9 mouse cellular contexts compared by ENCODE assay signal in the genomic region with DNA sequence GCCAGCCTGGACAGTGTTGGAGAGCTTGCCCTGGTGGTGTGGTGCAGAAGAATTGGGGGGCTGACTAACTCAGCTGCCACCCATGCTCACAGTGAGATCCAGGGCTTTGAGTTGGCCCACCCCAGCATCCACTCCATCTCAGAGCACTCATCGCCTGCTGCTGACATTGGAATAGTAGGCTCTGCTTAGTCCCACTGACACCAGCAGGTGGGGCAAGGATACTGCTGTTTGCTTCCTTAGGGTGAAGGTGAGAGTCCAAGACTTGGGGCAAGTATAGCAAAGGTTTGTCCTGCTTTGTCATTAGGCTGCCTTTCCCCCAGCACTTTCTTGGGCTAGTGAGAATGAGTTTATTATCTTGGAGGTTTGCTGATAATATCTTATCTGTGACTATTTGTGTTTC. TPM values are rescaled to one million over a fixed set of nuclear protein-coding genes. Genes with fewer than 3 reads are reported as not detected.
DNase-seq lines count a peak whose midpoint lies in the region; ATAC-seq and TF ChIP-seq lines count a peak whose summit lies in the region.
"Had no signal": no experiment of that assay in that cellular context is flagged by ENCODE, and none has a peak within 500 bp of the region (broad histone marks: within the 10 kb centered on the region; RNA-seq: fewer than 3 reads in every experiment).

No protein-coding gene starts in this region.

- intact Hi-C loops in heart, adult 2 months (cut with DNase I) = loop anchor here (5.0 kb wide), 1 partner anchor 643 kb away; no protein-coding TSS in a partner anchor
- intact Hi-C loops in heart, postnatal 25 days (cut with DNase I) = no loop called here

- no peak overlapping the region for H3K4me3 ChIP-seq in heart, adult 2 months
- H3K4me3 ChIP-seq in intestine, embryonic 15.5 days (replicated peaks) = no peak overlapping the region
- H3K4me3 ChIP-seq in stomach, postnatal 0 days (ENCODE audit: low read depth, low read length) = no peak overlapping the region
- no peak overlapping the region for H3K4me3 ChIP-seq in hindbrain, embryonic 16.5 days (ENCODE audit: low read length)
- H3K4me3 ChIP-seq: neural tube, embryonic 13.5 days had no signal

- no peak overlapping the region for H3K4me2 ChIP-seq in intestine, embryonic 15.5 days (replicated peaks)
- no peak overlapping the region for H3K4me2 ChIP-seq in stomach, postnatal 0 days (replicated peaks; ENCODE audit: low read depth)
- H3K4me2 ChIP-seq in hindbrain, embryonic 16.5 days (ENCODE audit: low read length) = no peak overlapping the region
- H3K4me2 ChIP-seq: neural tube, embryonic 13.5 days had no signal

- 50% methylated on average over 1 of the region's 1 CpGs for WGBS in heart, adult 2 months
- WGBS in intestine, embryonic 15.5 days = 40% methylated on average over 1 of the region's 1 CpGs
- 53% methylated on average over 1 of the region's 1 CpGs for WGBS in stomach, postnatal 0 days
- WGBS in hindbrain, embryonic 16.5 days = 50% methylated on average over 1 of the region's 1 CpGs

- TF ChIP-seq CTCF in heart, adult 2 months (IDR thresholded peaks at IDR 0.05) = peak; percentile 56
- TF ChIP-seq CTCF in stomach, postnatal 0 days (IDR thresholded peaks at IDR 0.05; ENCODE audit: low read depth) = peak; percentile 80

- ATAC-seq in intestine, embryonic 15.5 days = peak; percentile 63; the same call in 1 of the 2 replicates
- ATAC-seq in stomach, postnatal 0 days (ENCODE audit: low FRiP score, low TSS enrichment) = peak; percentile 77
- ATAC-seq in hindbrain, embryonic 16.5 days = no peak
- ATAC-seq in frontal cortex, adult (ENCODE audit: low TSS enrichment) = no peak

- no peak overlapping the region for H3K27ac ChIP-seq in heart, adult 2 months
- H3K27ac ChIP-seq in intestine, embryonic 15.5 days = no peak overlapping the region
- no peak overlapping the region for H3K27ac ChIP-seq in stomach, postnatal 0 days (replicated peaks)
- no peak overlapping the region for H3K27ac ChIP-seq in hindbrain, embryonic 16.5 days (ENCODE audit: low read depth, low read length)
- H3K27ac ChIP-seq: neural tube, embryonic 13.5 days had no signal

- no peaks in the 10 kb centered on the region for H3K79me2 ChIP-seq in heart, adult 2 months (replicated peaks; ENCODE audit: control insufficient read depth, insufficient read depth, low read length)

- no peaks in the 10 kb centered on the region for H3K9me3 ChIP-seq in intestine, embryonic 15.5 days
- H3K9me3 ChIP-seq in stomach, postnatal 0 days (ENCODE audit: control insufficient read depth, low read length) = no peaks in the 10 kb centered on the region
- no peaks in the 10 kb centered on the region for H3K9me3 ChIP-seq in hindbrain, embryonic 16.5 days (ENCODE audit: control insufficient read depth, low read length)
- H3K9me3 ChIP-seq: neural tube, embryonic 13.5 days had no signal

- no peaks in the 10 kb centered on the region for H3K36me3 ChIP-seq in heart, adult 2 months (ENCODE audit: control insufficient read depth, insufficient read depth, low read length)
- no peaks in the 10 kb centered on the region for H3K36me3 ChIP-seq in intestine, embryonic 15.5 days
- H3K36me3 ChIP-seq in stomach, postnatal 0 days (ENCODE audit: control insufficient read depth, insufficient read depth, low read length) = no peaks in the 10 kb centered on the region
- H3K36me3 ChIP-seq in hindbrain, embryonic 16.5 days (ENCODE audit: control insufficient read depth, insufficient read depth, low read length) = no peaks in the 10 kb centered on the region
- H3K36me3 ChIP-seq: neural tube, embryonic 13.5 days had no signal

- peak in 1 of 2 experiments; percentile 21 for DNase-seq in heart, adult 2 months
- DNase-seq in heart, postnatal 25 days (ENCODE audit: low spot score) = no peak
- DNase-seq in urinary bladder, postnatal 14 days (ENCODE audit: low spot score) = peak; percentile 39
- DNase-seq in urinary bladder, adult 2 months (ENCODE audit: low spot score) = no peak
- peak; percentile 72 for DNase-seq in stomach, postnatal 0 days (ENCODE audit: low spot score)

- H3K9ac ChIP-seq in heart, adult 2 months (ENCODE audit: low read depth, low read length) = no peak overlapping the region
- no peak overlapping the region for H3K9ac ChIP-seq in intestine, embryonic 15.5 days
- no peak overlapping the region for H3K9ac ChIP-seq in stomach, postnatal 0 days (ENCODE audit: low read length)
- H3K9ac ChIP-seq in hindbrain, embryonic 16.5 days (ENCODE audit: low read depth, low read length) = no peak overlapping the region
- H3K9ac ChIP-seq: neural tube, embryonic 13.5 days had no signal

- no peak for TF ChIP-seq EP300 in heart, adult 2 months (IDR thresholded peaks at IDR 0.05; ENCODE audit: insufficient read depth, low read depth, low read length)
- no peak for TF ChIP-seq EP300 in stomach, postnatal 0 days (optimal IDR thresholded peaks at IDR 0.05)

- H3K4me1 ChIP-seq in heart, adult 2 months (ENCODE audit: control insufficient read depth, insufficient read depth, low read length) = no peaks in the 10 kb centered on the region
- no peaks in the 10 kb centered on the region for H3K4me1 ChIP-seq in intestine, embryonic 15.5 days (replicated peaks)
- no peaks in the 10 kb centered on the region for H3K4me1 ChIP-seq in stomach, postnatal 0 days (replicated peaks; ENCODE audit: control insufficient read depth, insufficient read depth)
- no peaks in the 10 kb centered on the region for H3K4me1 ChIP-seq in hindbrain, embryonic 16.5 days (ENCODE audit: control insufficient read depth, insufficient read depth, low read depth, low read length)
- H3K4me1 ChIP-seq: neural tube, embryonic 13.5 days had no signal

- no peaks in the 10 kb centered on the region for H3K27me3 ChIP-seq in heart, adult 2 months (ENCODE audit: control insufficient read depth, insufficient read depth, low read length)
- H3K27me3 ChIP-seq in intestine, embryonic 15.5 days (replicated peaks) = no peaks in the 10 kb centered on the region
- H3K27me3 ChIP-seq in stomach, postnatal 0 days (ENCODE audit: control insufficient read depth, insufficient read depth, low read length) = no peaks in the 10 kb centered on the region
- no peaks in the 10 kb centered on the region for H3K27me3 ChIP-seq in hindbrain, embryonic 16.5 days (replicated peaks; ENCODE audit: control insufficient read depth, insufficient read depth, low read length)
- H3K27me3 ChIP-seq: neural tube, embryonic 13.5 days had no signal

- no peak for TF ChIP-seq POLR2A in heart, adult 2 months (IDR thresholded peaks at IDR 0.05; ENCODE audit: insufficient read depth, low read depth, low read length)

RNA-seq across cellular contexts. Expression of a gene that starts 7.5 kb away (rescaled TPM):
- total RNA-seq in heart, adult 2 months (2021) = not detected
- 0.12 TPM in 1 of 2 replicates, not detected in the other for polyA plus RNA-seq in heart, adult 2 months (2012; rRNA removed)
- total RNA-seq in heart, postnatal 25 days (2021) = not detected
- polyA plus RNA-seq in urinary bladder, adult 2 months (2012; rRNA removed) = not detected in 2 replicates
- not detected in 2 replicates for polyA plus RNA-seq in intestine, embryonic 15.5 days (2015; fragmentation: Nextera tagmentation; extraction: Ambion mirVana)
- polyA plus RNA-seq in stomach, postnatal 0 days (2015; fragmentation: Nextera tagmentation; extraction: Ambion mirVana) = not detected in 2 replicates
- polyA plus RNA-seq in hindbrain, embryonic 16.5 days (2015; fragmentation: Nextera tagmentation; extraction: Ambion mirVana) = not detected in 2 replicates
- polyA plus RNA-seq: neural tube, embryonic 13.5 days had no signal

RNA-seq across cellular contexts. Expression of a gene that starts 32.9 kb away (rescaled TPM):
- total RNA-seq in heart, adult 2 months (2021) = 10 to 100 TPM; 19.9 to 21.1 TPM
- polyA plus RNA-seq in heart, adult 2 months (2012; rRNA removed) = 14.2 and 28.9 TPM in 2 replicates
- 10 to 100 TPM; 22.1 to 22.4 TPM for total RNA-seq in heart, postnatal 25 days (2021)
- polyA plus RNA-seq in urinary bladder, adult 2 months (2012; rRNA removed) = 27.0 and 30.9 TPM in 2 replicates
- 31.6 and 35.9 TPM in 2 replicates for polyA plus RNA-seq in intestine, embryonic 15.5 days (2015; fragmentation: Nextera tagmentation; extraction: Ambion mirVana)
- polyA plus RNA-seq in stomach, postnatal 0 days (2015; fragmentation: Nextera tagmentation; extraction: Ambion mirVana) = 24.2 and 24.7 TPM in 2 replicates
- 60.2 and 63.3 TPM in 2 replicates for polyA plus RNA-seq in hindbrain, embryonic 16.5 days (2015; fragmentation: Nextera tagmentation; extraction: Ambion mirVana)

RNA-seq across cellular contexts. Expression of a gene that starts 34.2 kb away (rescaled TPM):
- total RNA-seq in heart, adult 2 months (2021) = not detected
- not detected in 2 replicates for polyA plus RNA-seq in heart, adult 2 months (2012; rRNA removed)
- total RNA-seq in heart, postnatal 25 days (2021) = not detected
- polyA plus RNA-seq in urinary bladder, adult 2 months (2012; rRNA removed) = not detected in 2 replicates
- polyA plus RNA-seq in intestine, embryonic 15.5 days (2015; fragmentation: Nextera tagmentation; extraction: Ambion mirVana) = not detected in 2 replicates
- 1.5 TPM in 1 of 2 replicates, not detected in the other for polyA plus RNA-seq in stomach, postnatal 0 days (2015; fragmentation: Nextera tagmentation; extraction: Ambion mirVana)
- polyA plus RNA-seq in hindbrain, embryonic 16.5 days (2015; fragmentation: Nextera tagmentation; extraction: Ambion mirVana) = not detected in 2 replicates
- polyA plus RNA-seq: neural tube, embryonic 13.5 days had no signal

Comparison
In these comparisons a context has a peak if more than half of its experiments do, and no peak if none do; other contexts are left out.
1. DNase-seq: peak in urinary bladder, postnatal 14 days (single experiment) and stomach, postnatal 0 days (single experiment); none in heart, postnatal 25 days (single experiment) and urinary bladder, adult 2 months (single experiment).
2. ATAC-seq: peak in intestine, embryonic 15.5 days (single experiment) and stomach, postnatal 0 days (single experiment); none in hindbrain, embryonic 16.5 days (single experiment) and frontal cortex, adult (single experiment).